Mouse (Mus musculus) heart, postnatal 25 days (tissue): Measurements from ENCODE around the gene Mllt1. TPM values are rescaled to one million over a fixed set of nuclear protein-coding genes. Genes with fewer than 3 reads are reported as not detected.
"Not testable (repeated sequence)": the region's sequence is repeated elsewhere in the genome, so short reads cannot be mapped to it uniquely, and the experiment has no call there.

Source experiments
- DNase-seq: peaks from one replicate; pipeline ENCODE4 v3.0.0; 2022; ENCODE audit warnings: low spot score
- intact Hi-C: fragments of 180-260 bp; cut with DNase I; formaldehyde crosslinking; loops from one replicate; pipeline ENCODE4 v1.15.1; 2025
- total RNA-seq, 2 experiments: library from RNA; stranded (reverse); gene quantifications; 2 replicates each; pipeline ENCODE4 v1.2.3; 2021

Mllt1 gene
- total RNA-seq, 2 experiments from 2014 or later, result 21.6 to 21.8 TPM

DNA sequence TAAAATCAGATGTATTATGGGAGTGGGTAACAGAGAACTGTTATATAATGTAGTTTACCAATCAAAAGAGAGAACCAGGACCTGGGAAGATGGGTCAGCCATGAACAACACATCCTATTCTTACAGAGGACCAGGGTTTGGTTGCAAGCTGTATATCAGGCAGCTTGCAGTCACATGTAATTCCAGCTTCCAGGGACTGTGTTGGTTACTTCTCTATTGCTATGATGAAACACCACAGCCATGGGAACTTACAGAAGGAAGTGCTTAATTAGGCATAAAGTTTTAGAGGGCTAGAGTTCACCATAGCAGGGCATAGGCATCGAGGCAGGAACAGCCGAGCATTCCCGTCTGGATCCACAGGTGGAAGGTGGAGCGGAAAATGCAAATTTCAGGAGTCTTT, 3.5 kb upstream of the Mllt1 start:
- DNase-seq, result no peak
- intact Hi-C loops, result loop anchor here (5.0 kb wide), 1 partner anchor 41 kb away; no protein-coding TSS in a partner anchor

DNA sequence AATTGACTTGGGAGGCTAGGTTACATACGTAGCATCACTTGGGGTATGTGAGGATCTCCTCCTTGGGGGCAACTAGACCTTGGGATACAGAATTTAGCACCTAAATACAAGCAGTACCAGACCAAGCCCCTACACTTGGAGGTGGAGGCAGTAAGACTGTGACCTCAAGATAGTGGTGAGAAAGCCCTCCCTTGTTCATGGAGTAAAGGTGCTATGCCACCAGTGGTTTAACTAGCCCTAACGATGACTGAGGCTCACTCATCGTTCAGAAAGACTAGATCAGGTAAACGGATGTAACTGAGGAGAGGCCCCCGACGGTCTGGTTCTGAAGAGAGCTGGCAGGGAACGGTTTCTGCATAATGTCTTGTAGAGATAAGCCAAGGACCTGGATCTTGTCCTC, 1.5 kb upstream of the Mllt1 start:
- intact Hi-C loops, result loop anchor here (5.0 kb wide), 1 partner anchor 39 kb away; no protein-coding TSS in a partner anchor
- no peak for DNase-seq

DNA sequence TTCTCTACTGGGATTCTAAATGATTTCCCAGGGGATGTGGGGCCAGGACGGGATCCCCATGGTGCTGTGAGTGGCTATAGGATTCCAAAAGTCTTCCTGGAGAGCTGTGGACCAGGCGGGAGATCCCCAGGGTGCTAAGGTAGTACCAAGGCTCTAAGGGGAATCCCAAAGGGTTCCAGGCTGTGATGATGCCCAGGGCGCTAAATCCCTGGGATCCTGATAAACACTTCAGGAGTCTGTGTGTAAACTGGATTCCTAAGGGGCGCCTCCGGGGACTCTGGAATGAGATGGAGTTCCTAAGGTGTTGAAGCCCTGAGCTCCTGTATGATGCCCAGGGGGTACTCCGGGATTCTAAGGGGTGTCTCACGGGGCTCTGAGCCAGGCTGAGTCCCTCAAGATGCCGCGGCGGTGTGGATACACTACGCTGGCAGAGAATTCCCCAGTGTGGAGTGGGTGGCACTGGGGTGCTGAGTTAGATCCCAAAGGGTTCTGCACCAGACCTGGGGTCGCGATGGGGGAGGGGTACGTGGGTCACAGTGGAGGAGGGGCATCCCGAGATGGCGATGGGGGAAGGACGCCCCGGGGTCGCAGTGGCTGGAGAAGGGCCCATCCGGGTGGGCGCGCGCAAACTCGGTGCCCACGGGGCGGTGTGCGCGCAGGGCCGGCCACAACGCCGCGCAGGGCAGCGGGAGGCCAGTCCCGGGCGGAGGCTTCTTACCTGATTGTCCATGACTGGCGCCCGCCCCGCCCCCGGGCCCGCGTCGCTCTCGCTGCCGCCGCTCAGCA, 477 bp downstream of the Mllt1 start:
- intact Hi-C loops, result loop anchor here (5.0 kb wide), 1 partner anchor 37 kb away; no protein-coding TSS in a partner anchor
- DNase-seq, result no peak

DNA sequence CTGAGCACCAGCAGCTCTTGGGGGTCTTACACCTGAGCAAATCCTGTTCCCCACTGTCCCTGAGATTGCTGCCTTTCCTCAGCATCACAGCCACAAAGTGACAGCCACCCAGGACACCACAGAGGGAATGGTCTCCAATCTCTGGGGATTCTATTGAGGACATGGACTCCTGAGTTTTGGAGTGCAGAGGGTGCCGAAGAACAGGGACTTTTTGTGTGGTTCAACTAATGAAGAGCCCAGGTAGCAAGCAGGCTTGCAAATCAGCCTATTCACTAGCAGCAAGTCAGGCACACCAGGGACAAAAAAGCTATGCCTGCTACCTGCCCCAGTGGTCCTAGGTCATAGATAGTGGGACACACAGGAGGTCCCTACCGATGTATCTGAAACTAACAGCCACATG, 1.8 kb downstream of the Mllt1 start:
- intact Hi-C loops, result no loop called here
- no peak for DNase-seq

DNA sequence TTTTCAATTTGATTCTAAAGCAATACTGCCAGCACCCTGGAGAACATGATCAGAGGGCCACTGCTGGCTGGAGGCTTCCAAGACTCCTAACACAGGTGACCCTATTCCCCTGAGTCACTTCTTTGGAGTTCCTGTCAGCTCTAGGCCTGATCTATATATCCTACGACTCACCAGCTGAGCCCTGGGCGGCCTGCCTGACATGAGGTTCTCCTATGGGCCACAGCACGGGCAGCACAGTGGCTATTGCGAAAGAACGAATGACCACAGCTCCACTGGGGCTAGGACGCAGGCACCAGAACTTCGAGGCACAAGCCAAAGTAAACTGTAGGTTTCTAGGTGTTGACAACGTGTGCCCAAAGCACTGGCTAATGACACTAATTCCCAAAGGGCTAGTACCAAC, 5.2 kb downstream of the Mllt1 start:
- intact Hi-C loops, result no loop called here
- no peak for DNase-seq

DNA sequence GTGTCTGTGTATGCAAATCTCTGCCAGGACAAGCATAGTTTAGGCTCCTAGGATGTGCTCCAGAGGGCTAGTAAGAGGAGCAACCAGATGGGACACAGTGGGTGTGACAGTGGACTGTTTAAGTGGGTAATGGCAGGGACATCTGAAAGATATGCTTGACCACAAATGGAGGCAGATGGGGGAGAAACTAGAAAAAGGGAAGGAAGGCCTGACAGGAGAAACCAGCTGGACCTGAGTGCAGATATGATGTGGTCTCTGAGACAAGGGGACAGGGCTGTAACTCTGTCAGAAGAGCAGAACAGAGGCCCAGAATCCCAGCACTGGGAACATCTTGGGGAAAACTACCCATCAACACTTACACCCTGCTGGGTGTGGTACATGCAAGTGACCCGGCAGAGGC, 5.7 kb downstream of the Mllt1 start:
- intact Hi-C loops, result no loop called here

DNA sequence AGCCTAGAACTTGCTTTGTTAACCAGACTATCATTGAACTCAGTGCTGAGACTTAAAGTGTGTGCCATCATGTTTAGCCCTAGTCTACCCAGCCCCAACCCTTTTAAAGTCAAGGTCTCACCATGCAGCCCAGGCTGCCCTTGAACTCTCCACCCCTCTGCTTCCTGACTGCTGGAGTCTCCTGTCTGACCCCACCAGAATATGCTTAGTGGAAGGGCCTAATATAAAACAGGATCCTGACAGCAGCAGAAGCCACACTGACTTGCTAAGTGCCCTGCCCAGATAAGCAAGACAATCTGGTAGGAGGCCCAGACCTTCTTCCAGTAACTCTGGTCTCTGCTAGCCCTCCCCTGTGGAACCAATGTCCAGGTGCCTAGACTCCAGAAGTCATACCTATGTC, 6.1 kb downstream of the Mllt1 start:
- DNase-seq, result no peak

More for the DNA sequence above, 5.7 kb downstream of the Mllt1 start:
- no peak for DNase-seq

DNA sequence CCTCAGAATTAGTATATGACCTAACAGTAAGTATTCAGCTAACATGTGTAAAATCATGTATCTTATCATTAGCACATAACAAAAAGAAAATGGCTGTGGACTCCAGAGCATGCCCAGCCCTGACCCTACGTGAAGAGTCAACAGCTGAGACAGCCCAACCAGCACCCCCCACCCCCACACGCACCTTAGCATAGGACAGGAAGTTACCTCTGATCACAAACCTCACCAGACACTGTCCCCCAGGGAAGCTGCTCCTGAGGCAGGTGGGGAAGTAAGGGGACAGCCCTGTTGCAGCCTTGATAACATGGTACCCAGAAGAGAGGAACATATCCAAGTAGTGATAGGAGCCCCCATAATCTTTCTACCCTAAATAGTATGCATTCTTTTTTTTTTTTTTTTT, 9.2 kb downstream of the Mllt1 start:
- intact Hi-C loops, result no loop called here
- DNase-seq, result no peak

More for the DNA sequence above, 6.1 kb downstream of the Mllt1 start:
- intact Hi-C loops, result no loop called here

DNA sequence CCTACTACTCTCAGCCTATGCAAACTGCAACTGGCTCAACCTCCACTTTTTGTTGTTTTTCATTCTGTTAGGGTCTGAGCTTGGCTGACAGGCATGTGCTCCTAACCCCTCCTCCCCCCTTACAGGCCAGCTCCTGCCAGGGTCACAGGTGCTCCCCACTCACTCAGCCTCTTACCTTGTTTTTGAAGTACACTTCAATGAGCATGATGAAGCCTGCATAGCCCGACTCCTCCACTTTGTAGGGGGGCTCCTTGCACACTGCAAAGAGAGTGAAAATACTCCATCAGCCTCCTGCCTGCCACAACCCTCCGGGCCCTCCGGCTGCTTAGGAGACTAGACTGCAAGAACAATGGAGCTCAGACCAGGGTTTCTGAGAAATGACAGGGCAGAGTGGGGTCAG, 15.5 kb downstream of the Mllt1 start:
- intact Hi-C loops, result no loop called here
- no peak for DNase-seq

DNA sequence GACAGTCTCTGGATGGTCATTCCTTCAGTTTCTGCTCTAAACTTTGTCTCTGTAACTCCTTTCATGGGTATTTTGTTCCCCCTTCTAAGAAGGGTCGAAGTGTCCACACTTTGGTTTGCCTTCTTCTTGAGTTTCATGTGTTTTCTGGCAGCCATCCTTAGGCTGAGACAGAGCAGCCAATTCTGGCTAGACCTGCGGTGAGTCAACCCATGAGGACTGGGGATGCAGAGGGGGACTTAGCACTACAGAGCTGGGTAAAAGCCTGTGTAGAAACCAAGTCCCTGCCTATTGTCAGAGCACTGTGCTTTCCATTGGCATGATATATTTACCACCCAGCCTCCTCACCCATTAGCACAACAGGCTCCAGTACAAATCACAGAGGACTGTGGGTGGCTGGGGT, 18.0 kb downstream of the Mllt1 start:
- DNase-seq, result no peak
- intact Hi-C loops, result no loop called here

DNA sequence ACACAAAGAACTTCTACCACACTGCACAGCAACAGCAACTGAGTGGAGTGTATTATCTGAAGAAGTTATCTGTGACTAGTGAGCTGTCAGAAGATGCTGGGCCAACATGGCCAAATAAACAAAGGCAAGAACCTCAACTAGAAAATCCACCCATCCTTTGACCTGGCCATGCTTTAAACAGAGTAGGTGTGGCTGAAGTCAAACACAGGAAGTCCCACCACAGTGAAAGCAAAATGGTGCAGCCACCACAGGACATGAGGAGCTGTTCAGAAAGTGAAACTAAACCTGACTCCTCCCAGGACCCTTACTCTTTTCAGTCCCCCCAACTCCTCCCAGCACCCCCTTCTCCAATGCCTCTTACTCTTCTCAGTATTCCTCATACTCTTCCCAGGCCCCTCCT, 21.8 kb downstream of the Mllt1 start:
- DNase-seq, result no peak
- intact Hi-C loops, result no loop called here

DNA sequence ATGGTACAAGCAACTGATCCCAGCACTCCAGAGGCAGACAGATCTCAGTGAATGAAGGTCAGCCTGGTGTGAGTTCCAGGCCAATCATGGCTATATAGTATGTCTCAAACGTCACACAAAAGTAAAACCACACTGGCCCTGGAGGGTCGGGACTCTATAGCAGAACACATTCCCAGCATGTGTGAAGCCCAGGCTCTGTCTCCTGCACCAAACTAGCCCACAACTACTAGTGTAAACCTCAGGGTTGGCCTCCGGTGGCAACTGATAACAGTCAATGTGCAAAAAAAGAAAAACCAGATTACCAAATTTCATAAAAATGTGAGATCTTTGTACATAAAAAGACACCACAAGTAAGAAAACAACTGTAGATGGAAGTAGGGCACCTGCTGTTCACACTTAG, 22.2 kb downstream of the Mllt1 start:
- no peak for DNase-seq
- intact Hi-C loops, result no loop called here

DNA sequence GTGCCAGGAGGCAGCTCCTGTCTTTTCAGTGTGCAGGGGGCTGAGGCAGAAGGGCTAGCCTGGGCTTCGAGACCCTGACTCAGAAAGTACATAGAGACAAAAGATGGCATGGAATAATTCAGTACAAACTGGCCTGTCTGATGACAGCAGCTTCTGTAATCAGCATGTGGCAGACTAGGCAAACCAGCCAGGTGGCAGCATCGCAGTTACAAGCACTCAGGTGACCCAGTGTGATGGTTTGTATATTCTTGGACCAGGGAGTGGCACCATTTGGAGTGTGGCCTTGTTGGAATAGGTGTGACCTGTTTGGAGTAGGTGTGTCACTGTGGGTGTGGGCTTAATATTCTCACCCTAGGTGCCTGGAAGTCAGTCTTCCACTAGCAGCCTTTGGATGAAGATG, 25.5 kb downstream of the Mllt1 start:
- DNase-seq, intact Hi-C loops: not testable (repeated sequence)

DNA sequence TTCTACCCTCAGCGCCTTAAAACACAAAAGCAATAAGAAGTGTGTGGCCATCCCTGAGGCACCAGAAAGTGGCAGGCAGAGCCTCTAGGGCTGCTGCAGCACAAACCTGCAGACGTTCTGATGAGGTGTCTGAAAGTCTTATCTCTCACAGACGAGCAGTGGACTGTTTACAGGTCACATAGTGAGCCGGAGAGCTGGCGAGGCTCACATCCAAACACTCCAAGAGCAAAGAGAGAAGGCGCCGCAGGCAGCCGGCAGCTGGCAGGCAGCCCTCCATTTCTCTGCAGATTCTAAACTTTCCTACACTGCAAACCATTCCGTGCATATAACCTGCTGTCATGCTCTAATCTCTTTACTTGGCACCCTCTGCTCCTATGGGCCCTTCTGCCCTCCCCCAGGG, 27.3 kb downstream of the Mllt1 start:
- no peak for DNase-seq
- intact Hi-C loops, result no loop called here

DNA sequence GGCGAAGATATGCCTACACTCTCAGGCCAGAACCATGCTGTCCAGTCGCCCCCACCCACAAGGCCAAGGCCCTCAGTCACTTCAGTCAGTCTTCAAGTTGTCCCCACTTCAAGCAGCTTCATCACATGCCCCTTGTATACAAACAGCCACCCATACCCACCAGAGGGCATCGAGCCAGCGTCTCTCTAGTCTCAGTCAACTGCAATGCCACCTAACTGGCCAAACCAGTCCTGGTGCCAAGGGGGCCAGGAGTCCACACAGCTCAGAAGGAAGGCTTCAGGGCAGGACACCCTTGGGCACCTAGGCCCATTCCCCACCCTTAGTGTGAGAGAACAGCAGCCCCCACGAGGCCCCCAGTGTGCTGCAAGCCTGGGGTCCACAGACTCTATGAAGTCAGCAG, 28.1 kb downstream of the Mllt1 start:
- DNase-seq, result no peak

DNA sequence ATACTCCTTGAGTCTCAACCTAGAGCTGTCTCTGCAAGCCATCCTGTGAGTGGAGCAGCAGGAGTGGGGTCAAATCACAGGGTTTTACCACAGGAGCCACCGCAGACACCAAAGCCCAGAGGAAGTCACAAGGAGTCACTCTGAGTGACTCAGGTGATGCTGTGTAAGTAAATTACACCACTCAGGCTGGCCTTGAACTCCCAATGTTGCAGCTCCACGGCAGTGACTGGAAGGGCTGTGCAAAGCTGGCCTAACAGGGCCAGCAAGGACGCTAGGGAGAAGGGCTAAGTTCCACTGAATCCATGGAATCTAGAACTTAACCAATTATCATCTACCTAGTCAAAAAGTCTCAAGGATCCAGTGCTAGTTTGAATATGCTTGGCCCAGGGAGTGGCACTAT, 29.0 kb downstream of the Mllt1 start:
- intact Hi-C loops, result no loop called here
- no peak for DNase-seq

More for the DNA sequence above, 28.1 kb downstream of the Mllt1 start:
- intact Hi-C loops, result no loop called here

DNA sequence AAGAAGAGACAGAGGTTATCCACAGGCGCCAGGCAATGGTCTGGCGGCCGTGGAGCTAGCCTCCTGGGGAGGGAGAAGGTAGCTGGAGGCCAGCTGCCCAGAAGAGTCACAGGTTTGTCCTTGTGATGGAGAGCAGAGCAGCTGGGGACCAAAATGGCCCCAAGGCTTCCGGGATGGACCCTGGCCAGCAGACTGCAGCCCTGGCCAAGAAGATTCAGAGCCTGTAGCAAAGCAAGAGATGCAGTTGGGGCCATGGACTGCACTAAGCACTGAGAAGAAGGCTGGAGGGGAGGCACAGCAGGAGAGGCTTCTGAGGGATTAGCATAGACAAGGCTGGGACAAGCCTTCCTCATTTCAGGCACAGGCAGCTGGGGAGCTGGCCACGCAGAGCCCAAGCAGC, 32.5 kb downstream of the Mllt1 start:
- no peak for DNase-seq
- intact Hi-C loops, result no loop called here

DNA sequence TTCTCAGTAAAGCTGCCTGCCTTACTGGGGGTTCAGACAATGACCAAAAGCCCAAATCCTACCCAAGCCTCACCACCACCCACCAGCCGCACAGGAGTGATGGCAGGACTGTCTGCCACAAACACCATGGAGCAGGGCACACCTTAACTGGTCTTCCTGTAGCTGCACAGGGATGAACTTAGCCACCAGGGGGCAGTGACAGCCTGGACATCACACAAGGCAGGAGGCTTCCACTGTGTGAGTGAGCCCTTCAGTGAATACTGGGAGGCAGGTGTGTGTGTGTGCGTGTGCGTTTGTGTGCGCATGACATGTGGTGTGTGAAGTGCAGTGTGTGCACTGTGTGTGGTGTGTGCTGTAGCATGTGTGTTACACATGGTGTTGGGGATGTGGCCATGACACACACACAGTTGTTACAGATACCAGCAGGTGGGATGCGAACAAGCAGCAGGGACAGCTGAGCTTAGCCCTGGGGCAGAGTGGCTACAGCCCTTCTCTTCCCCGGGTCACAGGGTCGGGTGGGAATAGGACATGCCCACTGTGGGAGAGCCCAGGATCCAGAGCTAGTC, 37.5 kb downstream of the Mllt1 start:
- DNase-seq, result peak; percentile 36

DNA sequence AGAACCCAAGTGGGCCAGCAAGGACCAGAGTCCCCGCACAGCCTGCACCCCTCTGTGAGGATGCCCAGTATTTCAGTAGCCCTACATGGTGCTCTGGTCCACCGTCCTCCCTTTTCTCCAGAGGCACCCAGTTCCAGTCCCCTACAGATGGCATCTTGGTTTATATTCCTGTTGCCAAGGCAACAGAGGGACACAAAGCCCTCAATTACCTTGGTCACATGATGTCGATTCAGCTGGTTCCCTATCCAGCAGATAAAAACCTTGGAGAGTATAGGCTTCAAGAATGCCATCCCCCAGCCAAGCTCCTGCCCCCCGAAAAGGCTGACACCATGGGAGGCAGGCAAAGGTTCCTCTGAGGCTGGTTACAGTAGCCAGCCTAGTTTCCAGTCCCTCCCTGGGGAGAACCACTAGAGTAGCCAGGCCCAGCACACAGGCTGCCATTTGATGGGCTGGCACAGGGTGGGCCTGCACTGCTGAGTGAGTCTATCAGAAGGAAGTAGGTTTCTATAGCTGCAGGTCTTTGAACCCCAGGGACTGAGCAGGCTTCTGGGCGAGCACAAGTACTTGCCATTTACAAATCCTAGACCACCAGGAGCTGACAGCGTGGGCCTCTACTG, 38.6 kb downstream of the Mllt1 start:
- intact Hi-C loops, result loop anchor here (2.0 to 10.0 kb wide), 3 partner anchors 41 to 268 kb away; partner anchors contain the start of gene Mllt1
- no peak for DNase-seq

More for the DNA sequence above, 37.5 kb downstream of the Mllt1 start:
- intact Hi-C loops, result loop anchor here (2.0 to 10.0 kb wide), 3 partner anchors 40 to 267 kb away; partner anchors contain the start of gene Mllt1

DNA sequence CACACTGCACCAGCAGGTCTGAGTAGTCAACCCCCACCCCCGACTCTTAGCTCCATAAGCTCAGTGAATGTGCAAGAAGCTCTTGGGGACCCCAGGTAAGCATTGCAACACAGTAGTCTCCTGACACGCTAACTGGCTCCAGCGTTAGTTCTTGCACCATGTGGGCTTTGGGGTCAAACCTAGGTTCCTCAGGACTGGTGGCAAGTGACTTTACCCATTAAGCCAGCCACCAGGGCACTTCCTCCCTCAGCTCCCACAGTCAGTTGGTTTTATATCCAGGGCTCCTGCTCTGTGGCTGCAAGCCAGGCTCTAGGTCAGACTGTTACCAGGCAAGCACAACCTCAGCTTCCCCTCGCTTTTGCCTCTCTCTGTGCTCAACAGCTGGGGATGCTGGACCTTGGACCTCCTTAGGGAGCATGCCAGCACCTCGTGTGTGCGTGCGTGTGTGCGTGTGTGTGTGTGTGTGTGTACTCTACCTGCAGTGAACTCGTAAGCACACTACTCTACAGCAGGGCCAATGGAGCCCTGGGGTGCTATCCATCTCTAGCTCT, 39.8 kb downstream of the Mllt1 start:
- intact Hi-C loops, result loop anchor here (5.0 to 10.0 kb wide), 2 partner anchors 42 to 269 kb away; partner anchors contain the start of gene Mllt1
- DNase-seq, result no peak

DNA sequence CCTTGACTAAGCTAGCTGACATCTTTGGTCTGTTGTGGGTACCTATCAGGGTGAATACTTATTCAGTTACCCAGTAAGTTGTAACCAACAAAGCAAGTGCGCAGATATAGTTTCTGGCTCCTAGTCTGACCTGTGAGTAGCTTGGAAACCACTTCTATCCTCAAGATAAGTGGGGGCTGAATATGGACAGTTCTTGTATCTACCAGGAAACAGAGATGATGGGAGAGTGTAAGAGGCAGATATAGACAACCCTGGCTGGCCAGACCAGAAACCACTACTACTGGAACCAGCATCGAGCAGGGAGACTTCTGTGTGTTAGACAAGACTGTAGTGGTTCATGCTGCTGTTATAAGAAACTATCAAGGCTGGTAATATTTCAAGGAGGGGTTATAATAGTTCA, 45.2 kb downstream of the Mllt1 start:
- no peak for DNase-seq
- intact Hi-C loops, result loop anchor here (10.0 kb wide), 1 partner anchor 275 kb away; no protein-coding TSS in a partner anchor
